Mouse (Mus musculus): ENCODE results near the gene Creg1. TPM values are rescaled to one million over a fixed set of nuclear protein-coding genes. Genes with fewer than 3 reads are reported as not detected.

Creg1 gene
- polyA plus RNA-seq, 1 experiment, result 89.4 TPM

DNA sequence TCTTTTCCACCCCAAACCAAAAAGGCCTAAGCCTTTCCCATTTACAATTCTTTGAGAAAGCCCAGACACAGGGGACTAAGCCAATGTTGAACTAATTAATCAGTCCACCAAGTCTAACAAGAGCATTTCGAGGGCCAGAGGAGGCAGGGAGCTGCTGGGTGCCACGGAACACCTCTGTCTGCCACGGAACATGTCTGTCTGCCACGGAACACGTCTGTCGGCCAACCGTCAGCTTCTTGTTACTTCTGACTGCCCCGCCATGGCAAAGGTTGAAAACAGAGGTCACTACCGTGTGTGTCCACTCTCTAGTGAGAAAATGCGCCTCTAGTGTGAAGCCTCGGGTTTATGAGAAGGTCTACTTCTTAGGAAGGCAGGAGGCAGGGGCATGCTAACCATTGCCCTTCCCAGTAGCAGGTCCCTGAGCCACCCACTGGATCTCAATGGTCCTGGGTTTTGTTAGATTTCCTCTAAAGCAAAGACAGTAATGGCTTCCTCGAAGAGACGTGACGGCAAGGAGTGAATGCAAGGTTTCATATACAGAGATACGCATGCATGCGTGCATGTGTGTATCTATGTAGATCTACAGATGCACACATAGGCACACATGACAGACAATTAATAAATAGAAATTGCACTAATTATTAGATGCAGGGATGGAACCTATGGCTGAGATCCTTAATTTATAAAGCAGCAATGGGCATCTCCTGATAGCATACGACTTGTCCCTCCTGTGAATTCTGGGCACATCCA, 27.1 kb downstream of the Creg1 start:
- 81% methylated on average over 17 of the region's 17 CpGs for WGBS
- no peak for DNase-seq (ENCODE audit: low read depth in 1 of 2, low spot score in 2 of 2)
- H3K27ac ChIP-seq (ENCODE audit: insufficient read depth, low read length), result peak overlapping the region; percentile 93
- H3K4me1 ChIP-seq (ENCODE audit: control insufficient read depth, insufficient read depth, insufficient read length), result no peaks in the 10 kb centered on the region
- peak overlapping the region; percentile 65 for H3K4me3 ChIP-seq (ENCODE audit: extremely low read depth, insufficient read depth, insufficient read length)
- H3K27me3 ChIP-seq (ENCODE audit: control insufficient read depth, insufficient read depth, low read length), result no peaks in the 10 kb centered on the region
- H3K36me3 ChIP-seq (ENCODE audit: control insufficient read depth, insufficient read depth, low read length), result no peaks in the 10 kb centered on the region
- TF ChIP-seq POLR2A (IDR thresholded peaks at IDR 0.05; ENCODE audit: low read depth, low read length) (no peak), CTCF (IDR thresholded peaks at IDR 0.05; ENCODE audit: extremely low read depth, insufficient read depth, insufficient read length, insufficient replicate concordance) (no peak)

GRCm38 (mm10) chr1:165791411-165791810, 27.9 kb downstream of the Creg1 start:
- 74% methylated on average over 9 of the region's 9 CpGs for WGBS
- H3K4me3 ChIP-seq (ENCODE audit: extremely low read depth, insufficient read depth, insufficient read length), result peak overlapping the region; percentile 24; the same call in 1 of the 2 replicates

GRCm38 (mm10) chr1:165801709-165802310, 38.3 kb downstream of the Creg1 start:
- Histone ChIP-seq H3K27me3 (ENCODE audit: control insufficient read depth, insufficient read depth, low read length) (no peaks in the 10 kb centered on the region), H3K36me3 (ENCODE audit: control insufficient read depth, insufficient read depth, low read length) (no peaks in the 10 kb centered on the region), H3K4me1 (ENCODE audit: control insufficient read depth, insufficient read depth, insufficient read length) (peaks cover 3% of the 10 kb centered on the region; the same call in 1 of the 2 replicates), H3K4me3 (ENCODE audit: extremely low read depth, insufficient read depth, insufficient read length) (no peak overlapping the region), H3K27ac (ENCODE audit: insufficient read depth, low read length) (no peak overlapping the region)
- TF ChIP-seq POLR2A (IDR thresholded peaks at IDR 0.05; ENCODE audit: low read depth, low read length) (no peak), CTCF (IDR thresholded peaks at IDR 0.05; ENCODE audit: extremely low read depth, insufficient read depth, insufficient read length, insufficient replicate concordance) (no peak)
- DNase-seq (ENCODE audit: low read depth in 1 of 2, low spot score in 2 of 2), result no peak
- WGBS, result 82% methylated on average over 11 of the region's 11 CpGs

More at GRCm38 (mm10) chr1:165791411-165791810, 27.9 kb downstream of the Creg1 start:
- no peak for DNase-seq (ENCODE audit: low read depth in 1 of 2, low spot score in 2 of 2)
- H3K4me1 ChIP-seq (ENCODE audit: control insufficient read depth, insufficient read depth, insufficient read length), result no peaks in the 10 kb centered on the region
- no peaks in the 10 kb centered on the region for H3K36me3 ChIP-seq (ENCODE audit: control insufficient read depth, insufficient read depth, low read length)
- H3K27me3 ChIP-seq (ENCODE audit: control insufficient read depth, insufficient read depth, low read length), result no peaks in the 10 kb centered on the region
- no peak for TF ChIP-seq CTCF (IDR thresholded peaks at IDR 0.05; ENCODE audit: extremely low read depth, insufficient read depth, insufficient read length, insufficient replicate concordance)
- no peak for TF ChIP-seq POLR2A (IDR thresholded peaks at IDR 0.05; ENCODE audit: low read depth, low read length)
- H3K27ac ChIP-seq (ENCODE audit: insufficient read depth, low read length), result peak overlapping the region; percentile 93; the same call in 1 of the 2 replicates

DNA sequence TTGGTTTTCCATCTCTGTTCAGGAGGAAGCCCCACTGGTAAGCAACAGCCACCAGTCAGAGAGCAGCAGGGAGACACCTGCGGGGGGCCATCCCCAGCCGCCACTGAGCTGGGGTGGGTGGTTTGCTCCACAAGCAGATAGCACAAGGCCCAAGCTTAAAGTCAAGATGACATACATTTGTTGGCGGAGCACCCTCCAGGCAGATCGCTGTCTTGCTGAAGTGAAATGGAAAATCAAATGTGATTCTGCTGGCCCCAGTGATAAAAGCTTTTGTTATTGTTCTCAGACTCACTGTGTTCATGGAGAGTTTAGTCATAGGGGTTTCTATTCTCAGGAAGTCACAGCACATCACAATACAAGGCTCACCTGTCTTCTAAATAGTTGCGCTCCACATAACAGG, 39.6 kb downstream of the Creg1 start:
- Histone ChIP-seq H3K27me3 (ENCODE audit: control insufficient read depth, insufficient read depth, low read length) (no peaks in the 10 kb centered on the region), H3K4me1 (ENCODE audit: control insufficient read depth, insufficient read depth, insufficient read length) (peaks cover 10% of the 10 kb centered on the region; the same call in 1 of the 2 replicates), H3K4me3 (ENCODE audit: extremely low read depth, insufficient read depth, insufficient read length) (no peak overlapping the region), H3K27ac (ENCODE audit: insufficient read depth, low read length) (peak overlapping the region; percentile 47), H3K36me3 (ENCODE audit: control insufficient read depth, insufficient read depth, low read length) (no peaks in the 10 kb centered on the region)
- DNase-seq (ENCODE audit: low read depth in 1 of 2, low spot score in 2 of 2), result no peak
- 81% methylated on average over 5 of the region's 5 CpGs for WGBS
- TF ChIP-seq POLR2A (IDR thresholded peaks at IDR 0.05; ENCODE audit: low read depth, low read length), result no peak
- no peak for TF ChIP-seq CTCF (IDR thresholded peaks at IDR 0.05; ENCODE audit: extremely low read depth, insufficient read depth, insufficient read length, insufficient replicate concordance)

DNA sequence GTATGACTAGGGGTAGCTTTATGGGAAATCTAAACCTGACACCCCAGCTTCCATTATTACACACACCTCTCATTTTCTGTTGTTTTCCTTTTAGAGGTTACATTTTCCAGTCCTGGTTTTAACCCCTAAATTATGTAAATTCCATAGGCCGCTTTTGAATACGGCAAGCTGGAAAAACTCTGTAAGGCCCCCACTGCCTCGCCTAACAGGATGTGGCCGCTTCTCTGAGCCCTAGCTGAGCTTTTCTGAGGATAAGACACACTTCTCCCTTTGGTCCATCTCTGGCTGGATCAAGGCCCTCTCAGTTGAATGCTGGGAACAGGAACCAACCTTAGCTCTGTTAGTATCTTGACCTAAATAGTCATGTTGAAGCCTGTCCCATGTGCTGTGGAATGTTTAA, 40.6 kb downstream of the Creg1 start:
- Histone ChIP-seq H3K4me1 (ENCODE audit: control insufficient read depth, insufficient read depth, insufficient read length) (peaks cover 10% of the 10 kb centered on the region; the same call in 1 of the 2 replicates), H3K36me3 (ENCODE audit: control insufficient read depth, insufficient read depth, low read length) (no peaks in the 10 kb centered on the region), H3K27me3 (ENCODE audit: control insufficient read depth, insufficient read depth, low read length) (no peaks in the 10 kb centered on the region), H3K4me3 (ENCODE audit: extremely low read depth, insufficient read depth, insufficient read length) (no peak overlapping the region), H3K27ac (ENCODE audit: insufficient read depth, low read length) (no peak overlapping the region)
- no peak for DNase-seq (ENCODE audit: low read depth in 1 of 2, low spot score in 2 of 2)
- TF ChIP-seq CTCF (IDR thresholded peaks at IDR 0.05; ENCODE audit: extremely low read depth, insufficient read depth, insufficient read length, insufficient replicate concordance), result no peak
- TF ChIP-seq POLR2A (IDR thresholded peaks at IDR 0.05; ENCODE audit: low read depth, low read length), result no peak
- 91% methylated on average over 4 of the region's 4 CpGs for WGBS

- no peak for DNase-seq (ENCODE audit: low read depth in 1 of 2, low spot score in 2 of 2)
- Histone ChIP-seq H3K4me1 (ENCODE audit: control insufficient read depth, insufficient read depth, insufficient read length) (peaks cover 13% of the 10 kb centered on the region; the same call in 1 of the 2 replicates), H3K27me3 (ENCODE audit: control insufficient read depth, insufficient read depth, low read length) (no peaks in the 10 kb centered on the region), H3K27ac (ENCODE audit: insufficient read depth, low read length) (0 out of 2 replicates have a peak overlapping the region, but pooled peaks have one; percentile 48), H3K4me3 (ENCODE audit: extremely low read depth, insufficient read depth, insufficient read length) (no peak overlapping the region), H3K36me3 (ENCODE audit: control insufficient read depth, insufficient read depth, low read length) (no peaks in the 10 kb centered on the region)
- WGBS, result 58% methylated on average over 2 of the region's 2 CpGs
- TF ChIP-seq CTCF (IDR thresholded peaks at IDR 0.05; ENCODE audit: extremely low read depth, insufficient read depth, insufficient read length, insufficient replicate concordance) (no peak), POLR2A (IDR thresholded peaks at IDR 0.05; ENCODE audit: low read depth, low read length) (no peak)
Measured at GRCm38 (mm10) chr1:165810633-165811032, 47.1 kb downstream of the Creg1 start.

Data from spleen, adult 2 months (tissue).